Mouse (Mus musculus) heart, embryonic 13.5 days (tissue): ENCODE results near the gene Rdh7. TPM values are rescaled to one million over a fixed set of nuclear protein-coding genes. Genes with fewer than 3 reads are reported as not detected.
"Not testable (repeated sequence)": the region's sequence is repeated elsewhere in the genome, so short reads cannot be mapped to it uniquely, and the experiment has no call there.

ENCODE experiments used
- ATAC-seq: fragments of 200-750 bp; cut with Nextera tagmentation; 2 replicates; pipeline ENCODE4 v1.8.0; 2017; ENCODE audit warnings: moderate TSS enrichment; ENCODE audit not compliant: insufficient number of reproducible peaks, low FRiP score, low TSS enrichment; ENCODE audit errors: extremely low read depth
- H3K27ac ChIP-seq: fragments of 300-500 bp; sonication (generic); replicated peaks from 2 replicates; pipeline ENCODE4 v1.5.1; 2015; ENCODE audit warnings: moderate library complexity, mild to moderate bottlenecking, inconsistent platforms
- H3K27me3 ChIP-seq: fragments of 300-500 bp; sonication (generic); replicated peaks from 2 replicates; pipeline ENCODE4 v1.6.1; 2015; ENCODE audit warnings: mild to moderate bottlenecking, inconsistent platforms
- H3K36me3 ChIP-seq: fragments of 300-500 bp; sonication (generic); 2 replicates; pipeline ENCODE4 v1.6.1; 2015; ENCODE audit warnings: mild to moderate bottlenecking, inconsistent platforms
- H3K4me1 ChIP-seq: fragments of 300-500 bp; sonication (generic); 2 replicates; pipeline ENCODE4 v1.6.1; 2015; ENCODE audit warnings: inconsistent platforms
- H3K4me2 ChIP-seq: fragments of 300-500 bp; sonication (generic); 2 replicates; pipeline ENCODE4 v1.6.1; 2015; ENCODE audit warnings: inconsistent platforms, mild to moderate bottlenecking, moderate library complexity
- H3K4me3 ChIP-seq: fragments of 300-500 bp; sonication (generic); 2 replicates; pipeline ENCODE4 v1.5.1; 2015; ENCODE audit warnings: moderate library complexity, mild to moderate bottlenecking, inconsistent platforms
- H3K9ac ChIP-seq: fragments of 300-500 bp; sonication (generic); 2 replicates; pipeline ENCODE4 v1.6.1; 2015; ENCODE audit warnings: inconsistent platforms, mild to moderate bottlenecking, moderate library complexity
- H3K9me3 ChIP-seq: fragments of 300-500 bp; sonication (generic); 2 replicates; pipeline ENCODE4 v1.6.1; 2016; ENCODE audit warnings: inconsistent platforms
- WGBS: fragments of 180-500 bp; shearing (Covaris S2); methylation state at CpG from one replicate; pipeline ENCODE4 v1.1.7; 2015; ENCODE audit warnings: mixed read lengths; 5-methylcytosine and 5-hydroxymethylcytosine counted together
- polyA plus RNA-seq: library from polyadenylated mRNA; unstranded; fragments of >200 nt; fragmentation: Nextera tagmentation; extraction: Ambion mirVana; gene quantifications from 2 replicates; pipeline ENCODE4 v1.2.1, GENCODE M21; 2015

The Rdh7 gene
- polyA plus RNA-seq, 1 experiment from 2014 or later, result not detected

DNA sequence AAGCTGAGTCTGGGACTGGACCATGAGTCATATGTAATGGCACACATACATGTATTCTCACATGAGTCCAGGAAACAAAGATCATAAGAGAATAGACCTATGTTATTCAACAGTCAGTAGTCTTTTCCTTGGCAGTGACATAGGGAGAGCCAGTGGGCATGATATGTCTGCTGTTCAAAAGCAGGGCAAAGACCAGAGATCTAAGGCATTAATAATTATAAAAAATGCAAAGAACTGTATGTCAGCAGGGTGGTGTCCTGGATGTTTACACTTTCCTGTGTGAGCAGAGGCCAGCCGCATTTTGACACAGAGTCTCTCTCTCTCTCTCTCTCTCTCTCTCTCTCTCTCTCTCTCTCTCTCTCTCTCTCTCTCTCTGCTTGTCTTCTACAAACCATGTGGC is 39.0 kb downstream of the Rdh7 start, which contains the start of gene Rdh19:
Gene Rdh19 (plus strand): TSS at position 301 of the 400 bp plus-strand sequence.
- no peak within 1 kb of the TSS for H3K27ac ChIP-seq
- ATAC-seq, result no peak
- 0 out of 2 replicates have a peak, but pooled peaks cover 7% of the 10 kb centered on the region for H3K9me3 ChIP-seq
- WGBS, result 85% methylated on average over 1 of the region's 1 CpGs
- H3K9ac ChIP-seq, result no peak within 1 kb of the TSS
- H3K4me3 ChIP-seq, result no peak within 1 kb of the TSS
- no peaks in the 10 kb centered on the region for H3K36me3 ChIP-seq
- no peaks in the 10 kb centered on the region for H3K27me3 ChIP-seq
- H3K4me2 ChIP-seq, result no peak within 1 kb of the TSS
- no peaks in the 10 kb centered on the region for H3K4me1 ChIP-seq

- 0 out of 2 replicates have a peak, but pooled peaks cover 7% of the 10 kb centered on the region for H3K9me3 ChIP-seq
These were observed 40.5 kb downstream of the Rdh7 start for GRCm38 (mm10) chr10:127848089-127848488.

DNA sequence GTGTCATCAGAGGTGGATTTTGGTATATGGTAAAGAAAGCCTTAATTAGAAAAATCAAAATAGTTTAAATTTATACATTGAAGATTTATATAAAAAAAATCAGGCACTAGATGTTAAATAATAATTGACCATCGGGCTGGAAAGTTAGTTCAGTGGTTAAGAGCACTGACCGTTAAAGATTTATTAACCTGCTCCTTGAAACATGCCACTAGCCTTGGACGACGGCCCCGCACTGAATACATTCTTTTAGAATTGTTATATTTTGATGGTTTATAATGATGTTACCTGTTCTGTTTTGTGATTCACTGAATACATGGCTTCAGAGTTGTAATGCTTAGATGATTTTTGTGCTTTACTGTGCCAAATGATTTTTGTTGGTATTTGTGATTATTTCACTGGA is 42.7 kb downstream of the Rdh7 start:
- not testable (repeated sequence) for H3K4me3 ChIP-seq, ATAC-seq, H3K4me1 ChIP-seq, H3K27me3 ChIP-seq, H3K36me3 ChIP-seq, H3K9me3 ChIP-seq, H3K4me2 ChIP-seq, H3K9ac ChIP-seq, H3K27ac ChIP-seq
- 83% methylated on average over 5 of the region's 5 CpGs for WGBS

More at GRCm38 (mm10) chr10:127848089-127848488, 40.5 kb downstream of the Rdh7 start:
- H3K27me3 ChIP-seq, result no peaks in the 10 kb centered on the region
- ATAC-seq, result no peak
- H3K4me1 ChIP-seq, result no peaks in the 10 kb centered on the region
- H3K36me3 ChIP-seq, result no peaks in the 10 kb centered on the region
- H3K4me2 ChIP-seq, result no peak overlapping the region
- WGBS, result 59% methylated on average over 1 of the region's 1 CpGs
- no peak overlapping the region for H3K9ac ChIP-seq
- no peak overlapping the region for H3K4me3 ChIP-seq
- H3K27ac ChIP-seq, result no peak overlapping the region

DNA sequence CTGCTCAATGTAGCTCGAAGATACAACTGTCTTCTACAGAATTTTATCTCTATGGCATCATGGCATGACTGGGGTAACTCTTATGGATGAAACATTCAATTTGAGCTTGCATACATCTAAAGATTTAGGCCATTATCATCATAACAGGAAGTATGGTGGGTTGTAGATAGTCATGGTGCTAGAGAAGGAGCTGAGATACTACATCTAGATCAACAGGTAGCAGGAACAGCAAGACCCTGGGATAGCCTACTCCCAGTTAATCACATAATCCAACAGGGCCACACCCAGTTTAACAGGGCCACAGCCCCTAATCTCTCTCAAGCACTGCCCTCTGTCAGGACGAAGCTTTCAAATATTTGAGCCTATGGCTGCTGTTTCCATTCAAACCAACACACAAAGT is 47.8 kb downstream of the Rdh7 start:
- Histone ChIP-seq H3K4me1 (no peaks in the 10 kb centered on the region), H3K27me3 (no peaks in the 10 kb centered on the region), H3K4me3 (no peak overlapping the region), H3K4me2 (no peak overlapping the region), H3K9me3 (peaks cover 19% of the 10 kb centered on the region), H3K9ac (no peak overlapping the region), H3K27ac (no peak overlapping the region), H3K36me3 (no peaks in the 10 kb centered on the region)
- no peak for ATAC-seq
- WGBS, result 58% methylated on average over 2 of the region's 2 CpGs

DNA sequence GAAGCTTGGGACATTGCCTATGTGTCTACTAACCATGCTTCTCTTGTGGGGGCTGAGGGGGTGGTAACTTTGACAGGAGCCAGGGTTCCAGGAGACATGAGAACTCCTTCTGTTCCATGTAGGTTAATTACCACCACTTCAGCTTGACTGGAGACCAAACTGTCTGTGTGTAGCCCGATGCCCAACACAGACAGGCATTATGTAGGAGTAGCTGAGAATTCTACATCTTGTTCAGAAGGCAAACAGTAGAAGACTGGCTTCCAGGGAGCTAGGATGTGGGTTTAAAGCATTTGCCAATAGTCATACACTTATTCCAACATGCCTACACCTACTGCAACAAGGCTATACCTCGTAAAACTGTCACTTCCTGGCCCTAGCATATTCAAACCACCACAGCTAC is 50.1 kb downstream of the Rdh7 start:
- ATAC-seq, result no peak
- H3K4me1 ChIP-seq, result no peaks in the 10 kb centered on the region
- H3K36me3 ChIP-seq, result no peaks in the 10 kb centered on the region
- H3K9ac ChIP-seq, result no peak overlapping the region
- no peak overlapping the region for H3K4me2 ChIP-seq
- H3K27me3 ChIP-seq, result no peaks in the 10 kb centered on the region
- peaks cover 19% of the 10 kb centered on the region for H3K9me3 ChIP-seq
- 70% methylated on average over 2 of the region's 2 CpGs for WGBS
- H3K27ac ChIP-seq, result no peak overlapping the region
- no peak overlapping the region for H3K4me3 ChIP-seq

DNA sequence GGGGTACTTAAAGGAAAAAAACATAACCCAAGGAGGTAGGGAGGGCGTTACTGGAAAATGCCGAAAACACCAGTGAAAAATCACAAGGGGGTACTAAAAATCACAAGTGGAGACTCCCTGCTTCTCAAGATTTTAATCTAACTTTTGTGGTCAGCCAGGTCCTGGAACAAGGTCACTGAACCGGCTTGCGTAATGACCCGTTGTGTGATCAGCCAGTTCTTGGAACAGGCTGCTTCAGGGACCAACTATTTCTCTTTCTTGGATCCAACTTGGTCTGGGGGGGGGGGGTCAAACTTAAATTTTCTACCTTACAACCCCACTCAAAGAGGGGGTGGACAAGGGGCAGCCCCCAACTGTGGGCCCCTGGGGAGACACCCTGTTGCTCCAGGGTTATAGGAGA is 50.8 kb downstream of the Rdh7 start:
- H3K36me3 ChIP-seq, H3K27ac ChIP-seq, H3K4me2 ChIP-seq, H3K4me1 ChIP-seq, ATAC-seq, H3K4me3 ChIP-seq, H3K27me3 ChIP-seq, H3K9ac ChIP-seq: not testable (repeated sequence)
- 91% methylated on average over 5 of the region's 5 CpGs for WGBS
- H3K9me3 ChIP-seq, result peaks cover 21% of the 10 kb centered on the region

GRCm38 (mm10) chr10:127835292-127835691 is 53.3 kb downstream of the Rdh7 start:
- H3K27ac ChIP-seq, result no peak overlapping the region
- H3K4me1 ChIP-seq, result no peaks in the 10 kb centered on the region
- H3K4me3 ChIP-seq, result no peak overlapping the region
- H3K27me3 ChIP-seq, result no peaks in the 10 kb centered on the region
- H3K36me3 ChIP-seq, result no peaks in the 10 kb centered on the region
- no peak for ATAC-seq
- 68% methylated on average over 5 of the region's 5 CpGs for WGBS
- no peak overlapping the region for H3K9ac ChIP-seq
- peaks cover 22% of the 10 kb centered on the region for H3K9me3 ChIP-seq
- H3K4me2 ChIP-seq, result no peak overlapping the region

DNA sequence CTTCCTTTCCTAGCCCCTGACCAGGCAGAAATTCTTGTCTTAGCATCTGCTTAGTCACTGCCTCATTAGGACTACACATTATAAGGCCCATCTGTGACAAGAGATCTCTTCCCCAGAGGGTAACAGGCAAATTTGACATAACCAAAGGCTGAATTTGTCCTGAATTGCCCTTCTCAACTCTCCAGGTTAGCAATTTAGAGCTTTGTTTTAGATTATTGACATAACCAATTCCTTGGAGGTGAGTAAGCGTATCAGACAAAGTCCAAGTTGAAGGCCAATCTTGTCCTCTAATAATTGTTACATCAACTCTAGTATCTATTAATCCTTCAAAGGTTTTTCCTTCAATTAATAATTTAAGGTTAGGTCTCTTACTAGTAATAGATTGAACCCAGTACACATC is 54.4 kb downstream of the Rdh7 start:
- H3K27me3 ChIP-seq, H3K9ac ChIP-seq, H3K36me3 ChIP-seq, H3K4me2 ChIP-seq, H3K4me1 ChIP-seq, H3K4me3 ChIP-seq, ATAC-seq, H3K27ac ChIP-seq: not testable (repeated sequence)
- peaks cover 14% of the 10 kb centered on the region for H3K9me3 ChIP-seq
- 91% methylated on average over 1 of the region's 1 CpGs for WGBS

Other genes with a start within 250 kb of the Rdh7 start
- gene Stat6, start 245.8 kb downstream of the Rdh7 start, polyA plus RNA-seq, result 24.5 and 24.6 TPM in 2 replicates
- gene Nemp1, start 221.9 kb downstream of the Rdh7 start, polyA plus RNA-seq, result 7.1 and 7.4 TPM in 2 replicates
- gene Nab2, start 220.2 kb downstream of the Rdh7 start, polyA plus RNA-seq, result 9.7 and 10.4 TPM in 2 replicates
- 0.27 and 0.28 TPM in 2 replicates for gene Myo1a, start 183.6 kb downstream of the Rdh7 start, polyA plus RNA-seq
- gene Tac2, start 164.3 kb downstream of the Rdh7 start, polyA plus RNA-seq, result 1.2 and 2.0 TPM in 2 replicates
- gene Zbtb39, start 149.3 kb downstream of the Rdh7 start, polyA plus RNA-seq, result 1.6 and 2.0 TPM in 2 replicates
- 20.2 TPM in 2 replicates for gene Gpr182, start 137.1 kb downstream of the Rdh7 start, polyA plus RNA-seq
- gene Rdh1, start 129.1 kb downstream of the Rdh7 start, polyA plus RNA-seq, result not detected in 2 replicates
- not detected in 2 replicates for gene Rdh16f1, start 129.0 kb downstream of the Rdh7 start, polyA plus RNA-seq
- 0.15 and 0.23 TPM in 2 replicates for gene Rdh9, start 112.4 kb downstream of the Rdh7 start, polyA plus RNA-seq
- not detected in 2 replicates for gene Rdh16, start 87.7 kb downstream of the Rdh7 start, polyA plus RNA-seq
- gene Rdh19, start 38.9 kb downstream of the Rdh7 start, polyA plus RNA-seq, result not detected in 2 replicates
- not detected in 2 replicates for gene Rdh16f2, start 22.3 kb downstream of the Rdh7 start, polyA plus RNA-seq
- not detected in 2 replicates for gene Sdr9c7, start 9.7 kb upstream of the Rdh7 start, polyA plus RNA-seq
- gene Hsd17b6, start 118.8 kb upstream of the Rdh7 start, polyA plus RNA-seq, result not detected in 2 replicates
- 50.5 and 53.2 TPM in 2 replicates for gene Prim1, start 126.4 kb upstream of the Rdh7 start, polyA plus RNA-seq
- gene Naca, start 146.8 kb upstream of the Rdh7 start, polyA plus RNA-seq, result 540 TPM in 2 replicates
- gene Ptges3, start 170.1 kb upstream of the Rdh7 start, polyA plus RNA-seq, result 301 and 338 TPM in 2 replicates
- gene Atp5b, start 194.5 kb upstream of the Rdh7 start, polyA plus RNA-seq, result 4,907 and 5,417 TPM in 2 replicates
- gene Baz2a, start 202.8 kb upstream of the Rdh7 start, polyA plus RNA-seq, result 7.4 and 8.0 TPM in 2 replicates